Mouse (Mus musculus) c-Kit-positive CD71-positive TER-119-positive erythroid progenitor cells, embryonic 14.5 days (primary cell): ENCODE data around the gene Plekho2.

Experiments used
- DNase-seq: peaks from one replicate; pipeline ENCODE4 v3.0.0-alpha.2; 2013; ENCODE audit warnings: low spot score

The Plekho2 gene

GRCm38 (mm10) chr9:65579781-65580371 is at the start of gene Plekho2:
Gene Plekho2, minus strand, starts transcription at chr9:65580040.
- peak; percentile 95 for DNase-seq

DNA sequence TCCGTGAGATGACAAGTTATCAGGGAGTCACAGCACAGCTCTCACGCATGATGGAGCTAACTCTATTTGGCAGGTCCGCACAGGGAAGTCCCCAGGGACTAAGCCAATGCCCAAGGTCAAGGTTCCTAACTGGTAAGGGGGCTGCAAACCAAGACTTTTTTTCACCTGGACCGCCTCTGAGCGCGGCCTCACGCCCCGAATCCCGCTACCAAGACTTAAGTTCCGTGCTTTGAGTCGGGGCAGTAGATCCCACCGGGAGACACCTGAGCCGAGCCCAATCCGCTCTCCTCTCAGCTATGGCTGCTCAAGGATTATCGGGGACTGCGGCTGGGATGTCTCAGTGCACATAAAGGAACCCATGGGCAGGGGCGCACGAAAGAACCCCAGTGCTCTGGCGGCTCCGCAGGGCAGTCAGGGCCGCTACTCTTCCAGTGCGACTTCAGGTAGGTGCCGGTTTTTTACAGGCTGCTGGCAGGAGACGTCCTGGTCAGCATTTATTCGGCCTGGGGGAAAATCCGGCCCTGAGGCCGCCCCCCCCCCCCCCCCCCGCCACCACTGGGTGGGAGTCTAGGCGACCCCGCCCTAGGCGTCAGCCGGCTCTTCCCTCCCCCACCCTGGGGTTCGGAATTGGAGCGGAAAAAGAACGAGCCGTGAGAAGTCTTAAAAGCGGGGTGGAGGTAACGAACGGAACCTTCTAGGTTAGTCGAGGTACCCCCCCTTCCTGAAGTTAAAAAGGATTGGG is 49.4 kb upstream of the Plekho2 start, which contains the start of gene Rbpms2:
Gene Rbpms2, plus strand, starts transcription at position 624 of the 742 bp plus-strand sequence.
- DNase-seq: no peak

DNA sequence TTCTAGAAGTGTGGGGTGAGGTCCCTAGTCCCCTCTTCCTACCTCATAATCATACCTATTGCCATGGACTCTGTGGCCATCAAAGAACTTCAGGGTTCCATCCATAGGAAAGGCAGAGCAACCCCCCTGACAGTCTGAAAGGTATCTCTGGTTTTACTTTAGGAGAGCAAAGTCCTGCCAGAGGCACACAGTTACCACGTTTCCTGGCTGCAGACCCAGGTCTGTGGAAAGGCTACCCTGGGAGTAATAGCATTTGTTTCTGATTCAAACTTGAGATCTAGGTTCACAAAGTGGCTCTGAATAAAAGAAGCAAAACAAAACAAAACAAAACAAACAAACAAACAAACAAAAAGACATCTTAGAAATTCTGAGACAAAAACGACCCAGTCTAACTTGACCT is 44.4 kb upstream of the Plekho2 start:
- DNase-seq: no peak

GRCm38 (mm10) chr9:65622826-65623225 is 43.0 kb upstream of the Plekho2 start:
- no peak for DNase-seq

DNA sequence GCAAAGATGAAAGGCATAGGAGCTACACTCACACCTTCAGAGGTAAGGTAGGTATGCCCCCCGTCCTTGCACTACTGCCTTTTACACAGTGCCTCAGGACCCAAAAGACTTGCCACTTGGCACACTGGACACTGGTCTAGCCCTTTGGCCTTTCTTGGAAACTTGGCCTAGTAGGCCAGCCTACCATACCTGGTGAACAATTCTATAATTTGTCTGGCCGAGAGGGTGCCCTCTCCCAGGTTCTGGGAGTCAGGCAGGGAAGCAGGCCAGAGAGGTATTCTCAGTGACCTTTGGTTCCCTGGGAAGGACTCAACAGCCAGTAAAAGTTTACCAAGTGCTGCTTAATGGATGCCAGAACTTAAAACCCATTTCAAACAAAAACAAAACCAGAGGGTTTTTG is 41.8 kb upstream of the Plekho2 start:
- DNase-seq: no peak

- DNase-seq: no peak
Observed at GRCm38 (mm10) chr9:65621196-65621595, 41.4 kb upstream of the Plekho2 start.

DNA sequence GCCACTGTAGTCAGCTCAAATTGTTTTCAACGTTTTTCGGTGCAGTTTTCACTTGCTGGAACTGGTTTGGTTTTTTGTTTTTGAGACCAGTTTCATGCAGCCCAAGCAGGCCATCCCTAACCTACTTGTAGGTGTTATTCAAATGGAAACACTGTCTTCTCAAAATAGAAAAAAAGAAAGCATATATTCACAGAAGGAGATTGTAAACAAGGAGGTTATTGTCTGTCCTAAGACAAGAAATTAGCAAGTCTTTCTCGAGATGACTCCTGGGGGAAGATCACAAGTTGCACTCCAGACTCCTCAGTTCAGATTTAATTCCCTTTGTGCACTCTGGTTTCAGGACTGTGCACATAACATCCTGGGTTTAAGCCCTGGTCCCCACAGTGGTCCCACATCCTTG is 39.5 kb upstream of the Plekho2 start:
- DNase-seq: no peak

GRCm38 (mm10) chr9:65613098-65613497 is 33.3 kb upstream of the Plekho2 start:
- DNase-seq: no peak

GRCm38 (mm10) chr9:65611969-65612486 is 32.2 kb upstream of the Plekho2 start:
- no peak for DNase-seq

GRCm38 (mm10) chr9:65607120-65607519 is 27.3 kb upstream of the Plekho2 start:
- no peak for DNase-seq

GRCm38 (mm10) chr9:65606321-65607109 is 26.7 kb upstream of the Plekho2 start:
- no peak for DNase-seq

DNA sequence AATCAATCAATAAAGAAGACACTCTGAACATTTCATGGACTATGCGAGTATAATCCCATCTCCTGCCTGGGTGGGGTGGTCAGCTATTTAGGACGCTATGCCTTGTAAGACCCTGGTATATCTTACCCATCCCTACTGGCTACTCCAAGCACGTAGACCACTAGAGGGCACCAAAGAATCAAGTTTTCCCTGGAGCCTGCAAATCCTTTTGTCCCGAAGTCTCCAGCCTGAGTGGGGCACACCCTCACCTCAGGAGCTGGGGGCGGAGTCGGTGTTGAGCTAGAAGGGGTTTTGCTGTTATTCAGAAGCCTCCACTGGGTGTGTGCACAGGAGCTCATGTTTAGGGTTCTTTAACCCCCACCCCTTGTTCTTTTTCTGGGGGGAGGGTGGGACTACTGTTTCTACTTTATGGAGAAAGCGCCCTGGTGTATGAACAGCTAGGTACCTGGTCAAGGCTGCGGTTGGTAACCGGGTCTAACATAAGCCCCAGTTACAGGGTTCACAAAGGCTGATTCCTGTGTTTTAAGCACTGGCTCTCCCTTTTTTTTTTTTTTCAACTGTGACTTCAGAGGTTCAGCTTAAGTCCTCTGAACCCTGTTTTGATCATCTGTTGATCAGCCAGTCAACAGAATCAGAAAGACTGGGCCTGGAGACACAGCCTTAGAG is 25.8 kb upstream of the Plekho2 start:
- DNase-seq: peak; percentile 73

- DNase-seq: no peak
Observed at GRCm38 (mm10) chr9:65603401-65604102, 23.7 kb upstream of the Plekho2 start.

- no peak for DNase-seq
Observed at GRCm38 (mm10) chr9:65600951-65601350, 21.1 kb upstream of the Plekho2 start.

DNA sequence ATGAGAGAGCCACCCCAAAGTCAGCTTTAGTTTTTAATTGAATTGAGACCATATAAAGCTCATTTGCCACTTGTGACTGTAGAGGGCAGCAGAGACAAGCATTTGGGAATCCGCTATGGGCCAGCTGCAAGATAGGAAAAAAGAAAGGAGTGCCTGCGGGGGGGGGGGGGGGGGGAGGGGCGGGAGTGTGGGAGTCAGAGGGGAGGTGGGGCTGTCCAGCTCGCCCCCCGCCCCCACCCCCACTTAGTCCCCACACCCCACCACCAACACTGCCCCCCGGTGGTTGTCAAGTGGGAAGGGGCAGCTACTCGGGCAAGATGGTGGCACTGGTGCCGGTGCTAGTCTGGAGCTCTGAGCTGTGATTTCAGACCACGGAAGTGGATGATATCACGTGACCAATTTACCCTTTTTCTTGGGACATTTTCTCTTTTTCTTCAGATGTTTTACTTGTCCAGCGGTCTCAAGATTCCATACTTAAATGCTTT is 19.0 kb upstream of the Plekho2 start:
- DNase-seq: no peak

DNA sequence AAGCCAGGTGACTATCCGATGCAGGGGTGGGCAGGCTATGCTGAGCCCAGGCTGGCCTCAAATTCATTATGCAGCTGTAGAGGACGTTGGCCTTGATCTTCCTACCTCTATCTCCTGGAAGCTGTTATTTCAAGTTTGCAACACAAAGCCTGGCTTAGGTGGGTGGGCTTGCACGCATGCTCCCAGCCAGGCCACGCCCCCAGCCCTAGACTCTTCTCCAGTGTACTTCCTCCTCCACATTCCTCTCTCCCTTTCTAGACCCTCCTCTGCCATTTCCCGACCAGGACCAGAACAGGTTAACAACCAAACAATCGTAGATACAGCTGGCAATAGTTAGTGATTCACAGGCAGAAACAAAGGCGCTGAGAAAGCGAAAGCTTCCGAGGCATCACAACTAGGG is 13.8 kb upstream of the Plekho2 start:
- no peak for DNase-seq

- no peak for DNase-seq
Observed at GRCm38 (mm10) chr9:65592721-65593120, 12.9 kb upstream of the Plekho2 start.

- no peak for DNase-seq
Observed at GRCm38 (mm10) chr9:65589091-65589490, 9.3 kb upstream of the Plekho2 start.

DNA sequence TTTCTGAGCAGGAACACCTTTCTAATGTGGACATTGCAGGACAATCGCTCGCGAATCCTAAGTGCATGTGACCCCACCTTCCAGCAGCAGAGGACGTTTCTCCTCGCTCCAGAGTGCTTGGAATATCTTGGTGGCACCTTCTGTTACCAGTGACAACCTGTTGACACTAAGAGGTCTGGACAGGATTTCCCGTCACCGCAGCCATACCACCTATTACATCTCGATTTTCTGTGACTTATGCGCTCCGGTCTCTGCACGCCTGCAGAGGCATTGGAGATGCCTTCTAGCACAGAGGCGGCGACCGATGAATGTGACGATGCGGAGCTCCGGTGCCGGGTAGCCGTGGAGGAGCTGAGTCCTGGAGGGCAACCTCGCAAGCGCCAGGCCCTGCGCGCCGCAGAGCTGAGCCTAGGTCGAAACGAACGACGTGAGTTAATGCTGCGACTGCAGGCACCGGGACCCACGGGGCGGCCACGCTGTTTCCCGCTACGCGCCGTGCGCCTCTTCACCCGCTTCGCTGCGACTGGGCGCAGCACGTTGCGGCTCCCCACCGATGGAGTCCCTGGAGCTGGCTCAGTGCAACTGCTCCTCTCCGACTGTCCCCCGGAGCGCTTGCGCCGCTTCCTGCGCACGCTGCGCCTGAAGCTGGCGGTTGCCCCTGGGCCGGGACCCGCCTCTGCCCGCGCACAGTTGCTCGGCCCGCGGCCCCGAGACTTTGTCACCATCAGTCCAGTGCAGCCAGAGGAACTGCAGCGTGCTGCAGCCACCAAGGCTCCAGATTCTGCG is 7.9 kb upstream of the Plekho2 start:
- no peak for DNase-seq

DNA sequence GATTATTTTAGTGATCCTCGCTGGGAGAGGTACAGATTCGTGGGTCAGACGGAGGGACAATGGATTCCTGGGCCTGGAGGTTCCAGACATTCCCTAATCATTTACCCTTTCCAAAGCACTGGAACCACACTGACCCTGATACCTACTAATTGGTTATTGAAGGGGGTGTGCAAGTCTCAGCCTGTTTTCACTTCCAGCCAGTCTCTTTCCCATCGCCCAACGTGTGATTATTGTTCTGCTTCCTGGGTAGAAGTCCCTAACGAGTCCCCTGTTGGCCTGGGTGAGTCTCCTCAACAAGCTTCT is 7.4 kb upstream of the Plekho2 start:
- DNase-seq: no peak
